Mouse (Mus musculus) spleen, adult 2 months (tissue): Measurements from ENCODE around the gene Bmp10. TPM values are rescaled to one million over a fixed set of nuclear protein-coding genes. Genes with fewer than 3 reads are reported as not detected.
A peak's percentile ranks its signal among the peaks of the same experiment; 100 is the strongest.

Experiments
- DNase-seq, 2 experiments: peaks; one replicate each; pipeline versions ENCODE4 v3.0.0 to v3.0.0-alpha.2; 2012 to 2021; ENCODE audit warnings: low spot score in 2 of 2, low read depth in 1 of 2
- H3K27ac ChIP-seq: fragments of 200-500 bp; 2 replicates; pipeline ENCODE4 v1.5.1; 2012; ENCODE audit warnings: low read length, inconsistent platforms; ENCODE audit not compliant: insufficient read depth
- H3K27me3 ChIP-seq: fragments of 200-500 bp; 2 replicates; pipeline ENCODE4 v1.6.1; 2012; ENCODE audit warnings: mild to moderate bottlenecking, moderate library complexity, low read length, inconsistent platforms; ENCODE audit not compliant: control insufficient read depth, insufficient read depth
- H3K36me3 ChIP-seq: fragments of 200-500 bp; 2 replicates; pipeline ENCODE4 v1.6.1; 2012; ENCODE audit warnings: mild to moderate bottlenecking, low read length, inconsistent platforms; ENCODE audit not compliant: control insufficient read depth, insufficient read depth
- H3K4me1 ChIP-seq: fragments of 200-500 bp; 2 replicates; pipeline ENCODE4 v1.6.1; 2011; ENCODE audit warnings: inconsistent platforms; ENCODE audit not compliant: control insufficient read depth, insufficient read depth, insufficient read length
- H3K4me3 ChIP-seq: fragments of 200-500 bp; 2 replicates; pipeline ENCODE4 v1.5.1; 2011; ENCODE audit warnings: mild to moderate bottlenecking, inconsistent platforms; ENCODE audit not compliant: insufficient read depth, insufficient read length; ENCODE audit errors: extremely low read depth
- CTCF ChIP-seq: fragments of 200-500 bp; IDR thresholded peaks from 2 replicates; pipeline ENCODE4 v1.5.1; 2011; ENCODE audit warnings: mild to moderate bottlenecking, inconsistent platforms; ENCODE audit not compliant: insufficient read depth, insufficient read length, insufficient replicate concordance; ENCODE audit errors: extremely low read depth
- POLR2A ChIP-seq: fragments of 200-500 bp; IDR thresholded peaks from 2 replicates; pipeline ENCODE4 v1.6.1; 2011; ENCODE audit warnings: low read depth, low read length, inconsistent platforms
- WGBS: fragments of 180-500 bp; shearing (Covaris S2); methylation state at CpG from one replicate; pipeline ENCODE4 v1.1.7; 2018; 5-methylcytosine and 5-hydroxymethylcytosine counted together
- polyA plus RNA-seq: library from polyadenylated mRNA; depleted of rRNA; stranded (reverse); fragments of >200 nt; gene quantifications from 2 replicates; pipeline ENCODE4 v1.2.3, GENCODE M21; 2012

Gene Bmp10
- polyA plus RNA-seq, 1 experiment: not detected

DNA sequence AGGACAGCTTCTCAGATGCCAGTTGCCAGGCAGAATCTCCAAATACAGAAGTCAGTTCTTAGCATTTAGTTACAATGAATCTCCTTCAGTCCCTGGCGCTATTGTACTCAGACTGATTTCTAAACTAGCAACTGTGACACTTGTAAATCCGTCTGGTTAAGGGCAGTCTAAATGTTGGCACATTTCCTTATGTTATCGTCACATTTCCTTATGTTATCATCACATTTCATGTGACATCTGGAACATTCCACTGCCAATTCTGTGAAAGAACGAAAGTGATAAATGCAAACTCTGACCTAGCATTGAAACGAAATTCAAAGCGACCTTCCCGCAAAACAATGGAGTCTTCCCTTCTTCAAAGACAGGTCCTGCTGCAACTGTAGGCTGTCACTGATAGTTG lies 16.4 kb downstream of the Bmp10 start:
- no peaks in the 10 kb centered on the region for H3K27me3 ChIP-seq
- 81% methylated on average over 7 of the region's 7 CpGs for WGBS
- TF ChIP-seq CTCF (no peak), POLR2A (no peak)
- peaks cover 1% of the 10 kb centered on the region; the same call in 1 of the 2 replicates for H3K4me1 ChIP-seq
- no peaks in the 10 kb centered on the region for H3K36me3 ChIP-seq
- H3K4me3 ChIP-seq: no peak overlapping the region
- H3K27ac ChIP-seq: no peak overlapping the region
- DNase-seq: no peak

DNA sequence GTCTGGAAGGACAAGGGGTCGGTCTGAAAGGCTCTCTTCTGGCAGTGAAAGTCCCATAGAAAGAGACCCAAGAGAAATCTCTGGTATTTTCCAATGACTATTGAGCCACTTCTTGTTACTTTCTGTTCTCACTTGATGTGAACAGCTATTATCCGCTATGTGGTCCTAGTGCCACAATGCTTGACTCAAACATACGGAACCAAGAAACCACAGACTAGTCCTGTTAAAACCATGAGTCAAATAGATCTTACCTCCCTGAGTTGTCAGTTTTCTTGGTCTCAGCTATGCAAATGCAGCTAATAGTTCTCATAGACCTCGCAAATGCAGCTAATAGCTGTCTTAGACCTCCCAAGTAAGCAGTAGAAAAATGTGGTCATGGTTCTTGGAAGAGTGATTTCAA lies 18.4 kb downstream of the Bmp10 start:
- WGBS: 45% methylated on average over 4 of the region's 4 CpGs
- DNase-seq: no peak
- no peak for TF ChIP-seq POLR2A
- TF ChIP-seq CTCF: no peak

DNA sequence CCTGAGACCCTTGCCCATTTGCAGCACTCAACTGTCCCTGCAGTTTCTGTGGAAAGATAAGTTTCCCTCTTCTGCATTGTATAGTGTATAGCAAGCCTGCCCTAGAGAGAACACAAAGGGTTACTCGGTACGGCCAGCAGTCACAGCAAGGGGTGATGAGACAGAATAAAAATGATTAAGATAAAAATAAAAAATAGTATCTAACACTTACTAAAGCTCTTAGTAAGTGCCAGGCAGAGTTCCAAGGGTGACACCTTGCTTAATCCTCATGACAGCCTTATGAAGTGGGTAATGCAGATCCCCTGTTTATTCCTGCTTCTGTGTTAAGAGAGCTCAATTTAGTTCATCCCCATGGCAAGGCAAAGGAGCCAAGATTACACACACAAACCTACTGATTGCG lies 20.7 kb downstream of the Bmp10 start:
- no peak overlapping the region for H3K27ac ChIP-seq
- no peak overlapping the region for H3K4me3 ChIP-seq
- no peaks in the 10 kb centered on the region for H3K36me3 ChIP-seq
- 85% methylated on average over 3 of the region's 3 CpGs for WGBS
- no peaks in the 10 kb centered on the region for H3K27me3 ChIP-seq
- TF ChIP-seq CTCF (no peak), POLR2A (no peak)
- peaks cover 1% of the 10 kb centered on the region; the same call in 1 of the 2 replicates for H3K4me1 ChIP-seq
- no peak for DNase-seq

More for the DNA sequence above, 18.4 kb downstream of the Bmp10 start:
- Histone ChIP-seq H3K27ac (no peak overlapping the region), H3K4me1 (peaks cover 1% of the 10 kb centered on the region; the same call in 1 of the 2 replicates), H3K27me3 (no peaks in the 10 kb centered on the region), H3K36me3 (no peaks in the 10 kb centered on the region), H3K4me3 (no peak overlapping the region)

DNA sequence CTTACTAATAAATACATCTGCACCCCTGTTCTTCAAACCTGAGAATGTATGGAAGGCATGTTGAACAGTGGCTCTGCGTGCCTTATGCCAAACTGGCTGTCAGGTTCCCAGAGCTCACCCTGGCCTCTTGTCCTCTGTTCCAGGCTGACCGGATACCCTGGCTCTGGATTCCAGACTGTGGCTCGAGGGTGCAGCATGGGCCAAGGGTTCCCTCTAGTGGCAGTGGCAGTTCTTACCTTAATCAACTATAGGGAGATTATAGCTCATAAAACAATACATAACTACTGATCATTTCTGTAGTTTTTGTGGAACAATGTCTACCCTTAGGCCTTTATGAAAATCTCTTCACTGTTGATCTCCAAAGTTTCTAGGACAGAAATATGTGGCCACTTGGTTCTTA lies 22.2 kb downstream of the Bmp10 start:
- no peaks in the 10 kb centered on the region for H3K27me3 ChIP-seq
- H3K27ac ChIP-seq: no peak overlapping the region
- H3K4me1 ChIP-seq: peaks cover 1% of the 10 kb centered on the region; the same call in 1 of the 2 replicates
- peak in 1 of 2 experiments; percentile 18 for DNase-seq
- WGBS: 49% methylated on average over 3 of the region's 3 CpGs
- TF ChIP-seq POLR2A (no peak), CTCF (peak; percentile 35; the same call in 1 of the 2 replicates)
- H3K4me3 ChIP-seq: no peak overlapping the region
- no peaks in the 10 kb centered on the region for H3K36me3 ChIP-seq

DNA sequence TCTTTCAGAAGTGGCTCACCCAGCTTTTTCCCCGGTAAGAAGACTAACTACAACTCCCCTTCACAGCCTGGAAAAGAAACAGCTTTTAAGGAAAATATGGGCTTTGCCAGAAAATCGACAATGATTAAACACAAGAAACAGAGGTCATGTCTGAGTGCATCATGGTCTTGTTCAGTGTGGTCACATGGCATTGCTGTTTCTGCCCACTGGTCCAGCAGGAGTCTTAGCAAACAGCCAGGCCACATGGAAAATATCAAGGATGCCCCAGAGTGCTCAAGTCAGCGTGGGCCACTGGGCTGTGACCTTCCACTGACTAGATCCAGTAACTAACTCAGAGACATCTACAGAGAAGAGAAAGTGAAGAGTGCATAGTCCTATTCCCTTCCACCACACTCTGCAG lies 23.0 kb downstream of the Bmp10 start:
- WGBS: 74% methylated on average over 3 of the region's 3 CpGs
- H3K27me3 ChIP-seq: no peaks in the 10 kb centered on the region
- TF ChIP-seq CTCF (no peak), POLR2A (no peak)
- H3K4me1 ChIP-seq: peaks cover 1% of the 10 kb centered on the region; the same call in 1 of the 2 replicates
- H3K36me3 ChIP-seq: no peaks in the 10 kb centered on the region; the same call in 1 of the 2 replicates
- DNase-seq: no peak
- H3K4me3 ChIP-seq: no peak overlapping the region
- no peak overlapping the region for H3K27ac ChIP-seq

DNA sequence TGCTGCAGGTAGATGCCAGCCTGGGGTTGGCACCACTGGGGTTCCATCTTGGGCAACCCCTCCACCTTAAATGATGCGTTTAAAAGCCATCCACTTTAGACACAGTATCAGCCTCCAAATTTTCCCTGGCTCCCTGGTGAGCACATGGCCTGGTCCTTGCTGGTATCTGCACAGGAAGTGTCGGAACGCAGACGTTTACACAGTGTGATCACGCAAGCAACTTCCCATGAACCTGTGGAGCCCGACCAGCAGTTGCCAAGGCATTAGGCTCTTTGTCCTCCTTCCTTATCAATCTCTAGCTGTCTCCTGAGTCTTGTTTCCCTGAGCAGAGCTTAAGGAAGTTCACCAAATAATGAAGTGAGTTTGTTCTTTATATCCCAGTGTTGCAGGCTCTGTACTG lies 26.7 kb downstream of the Bmp10 start:
- no peak overlapping the region for H3K27ac ChIP-seq
- H3K27me3 ChIP-seq: no peaks in the 10 kb centered on the region
- H3K4me1 ChIP-seq: no peaks in the 10 kb centered on the region
- DNase-seq: no peak
- TF ChIP-seq CTCF (no peak), POLR2A (no peak)
- WGBS: 91% methylated on average over 6 of the region's 6 CpGs
- H3K4me3 ChIP-seq: no peak overlapping the region
- H3K36me3 ChIP-seq: peaks cover 17% of the 10 kb centered on the region

DNA sequence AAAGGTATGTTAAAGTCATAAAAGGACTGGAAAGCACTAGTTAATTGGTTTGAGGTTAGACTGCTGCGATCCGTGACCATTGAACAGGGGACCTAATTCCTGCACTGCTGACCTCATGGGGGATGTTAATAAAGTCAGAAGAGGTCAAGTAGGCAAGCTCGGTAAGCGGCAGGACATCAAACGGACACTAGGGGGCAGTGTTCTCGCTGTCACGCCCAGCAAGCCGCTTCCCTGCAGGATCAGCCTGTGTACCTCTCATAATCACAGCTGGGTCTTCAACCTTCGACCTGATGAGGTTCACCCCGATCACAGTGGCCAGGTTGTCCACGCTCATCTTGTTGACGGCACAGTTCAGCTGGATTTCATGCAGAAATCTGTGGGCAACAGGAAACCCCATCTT lies 37.4 kb downstream of the Bmp10 start:
- Histone ChIP-seq H3K27ac (no peak overlapping the region), H3K4me3 (no peak overlapping the region), H3K36me3 (peaks cover 71% of the 10 kb centered on the region), H3K27me3 (no peaks in the 10 kb centered on the region), H3K4me1 (no peaks in the 10 kb centered on the region)
- DNase-seq: peak; percentile 41 to 54
- no peak for TF ChIP-seq POLR2A
- peak; percentile 86 for TF ChIP-seq CTCF
- WGBS: 50% methylated on average over 12 of the region's 12 CpGs
